Mouse (Mus musculus) ES-E14 (cell line): ENCODE results near the gene Ecm1. TPM values are rescaled to one million over a fixed set of nuclear protein-coding genes. Genes with fewer than 3 reads are reported as not detected.
"Not testable (repeated sequence)": the region's sequence is repeated elsewhere in the genome, so short reads cannot be mapped to it uniquely, and the experiment has no call there.

Source experiments
- DNase-seq: peaks from one replicate; pipeline ENCODE4 v3.0.0-alpha.2; 2013; ENCODE audit warnings: low read depth, low spot score
- H3K27ac ChIP-seq: 2 replicates; pipeline ENCODE4 v1.5.1; 2012; ENCODE audit warnings: low read depth, mild to moderate bottlenecking, low read length, moderate library complexity, mixed read lengths; ENCODE audit not compliant: poor library complexity, insufficient read depth, severe bottlenecking
- H3K36me3 ChIP-seq: 2 replicates; pipeline ENCODE4 v1.6.1; 2012; ENCODE audit warnings: mild to moderate bottlenecking, low read length, moderate library complexity, mixed read lengths; ENCODE audit not compliant: control insufficient read depth, poor library complexity, insufficient read depth, severe bottlenecking
- H3K4me1 ChIP-seq, 2 experiments: fragments of 150-350 bp in 1 of 2; sonication (generic) in 1 of 2; 2 replicates each; pipeline ENCODE4 v1.6.1; 2012; ENCODE audit warnings: low read length in 2 of 2, mild to moderate bottlenecking in 1 of 2, mixed read lengths in 1 of 2; ENCODE audit not compliant: control insufficient read depth in 2 of 2, insufficient read depth in 2 of 2, poor library complexity in 1 of 2
- H3K4me3 ChIP-seq, 2 experiments: fragments of 150-350 bp in 1 of 2; sonication (generic) in 1 of 2; 2 replicates each; pipeline ENCODE4 v1.5.1; 2012; ENCODE audit warnings: low read length in 2 of 2, low read depth in 1 of 2, mild to moderate bottlenecking in 1 of 2, mixed read lengths in 1 of 2; ENCODE audit not compliant: insufficient read depth in 1 of 2, poor library complexity in 1 of 2, severe bottlenecking in 1 of 2
- H3K9ac ChIP-seq: 2 replicates; pipeline ENCODE4 v1.6.1; 2012; ENCODE audit warnings: low read depth, mild to moderate bottlenecking, low read length, mixed read lengths; ENCODE audit not compliant: poor library complexity, insufficient read depth, severe bottlenecking
- H3K9me3 ChIP-seq: fragments of 150-350 bp; sonication (generic); 2 replicates; pipeline ENCODE4 v1.6.1; 2012; ENCODE audit warnings: low read depth, mild to moderate bottlenecking, low read length; ENCODE audit not compliant: control insufficient read depth, insufficient read depth
- CHD2 ChIP-seq: IDR thresholded peaks from 2 replicates; pipeline ENCODE4 v1.6.1; 2014; ENCODE audit warnings: mild to moderate bottlenecking, low read depth, low read length, inconsistent platforms
- HCFC1 ChIP-seq: IDR thresholded peaks from 2 replicates; pipeline ENCODE4 v1.6.1; 2012; ENCODE audit warnings: low read length, inconsistent platforms, borderline replicate concordance; ENCODE audit not compliant: insufficient read depth
- MAFK ChIP-seq: IDR thresholded peaks from 2 replicates; pipeline ENCODE4 v1.6.1; 2014; ENCODE audit warnings: mild to moderate bottlenecking, low read depth, low read length, inconsistent platforms; ENCODE audit not compliant: insufficient read depth
- ZC3H11A ChIP-seq: IDR thresholded peaks from 2 replicates; pipeline ENCODE4 v1.6.1; 2012; ENCODE audit warnings: low read depth, mild to moderate bottlenecking, inconsistent platforms, low read length, borderline replicate concordance
- ZNF384 ChIP-seq: IDR thresholded peaks from 2 replicates; pipeline ENCODE4 v1.6.1; 2012; ENCODE audit warnings: low read depth, low read length, inconsistent platforms
- in situ Hi-C, 2 experiments: fragments of 600-800 bp; cut with MboI; formaldehyde crosslinking; loops; one replicate each; pipeline ENCODE4 v1.15.1; 2025; ENCODE audit warnings: low sequenced_read_pairs in 2 of 2, inconsistent platforms in 1 of 2; ENCODE audit not compliant: unreplicated experiment in 2 of 2
- total RNA-seq: library from RNA; depleted of rRNA; stranded (reverse); fragments of 300-350 nt; gene quantifications from 2 replicates; pipeline ENCODE4 v1.2.3, GENCODE M21; 2012

Gene Ecm1
- total RNA-seq, 1 experiment, result 13.4 TPM

GRCm38 (mm10) chr3:95695796-95696195, 43.6 kb downstream of the Ecm1 start:
- no peaks in the 10 kb centered on the region for H3K9me3 ChIP-seq
- H3K4me1 ChIP-seq, result peaks cover 0 to 11% of the 10 kb centered on the region in 2 experiments; a peak in 3 of 4 replicates
- H3K4me3 ChIP-seq, result no peak overlapping the region
- H3K36me3 ChIP-seq, result no peaks in the 10 kb centered on the region
- H3K27ac ChIP-seq, result no peak overlapping the region
- H3K9ac ChIP-seq, result no peak overlapping the region
- no peak for DNase-seq
- TF ChIP-seq ZC3H11A, result no peak
- TF ChIP-seq ZNF384, result no peak
- no peak for TF ChIP-seq HCFC1
- TF ChIP-seq CHD2, result no peak
- no peak for TF ChIP-seq MAFK
- in situ Hi-C loops, result no loop called here

DNA sequence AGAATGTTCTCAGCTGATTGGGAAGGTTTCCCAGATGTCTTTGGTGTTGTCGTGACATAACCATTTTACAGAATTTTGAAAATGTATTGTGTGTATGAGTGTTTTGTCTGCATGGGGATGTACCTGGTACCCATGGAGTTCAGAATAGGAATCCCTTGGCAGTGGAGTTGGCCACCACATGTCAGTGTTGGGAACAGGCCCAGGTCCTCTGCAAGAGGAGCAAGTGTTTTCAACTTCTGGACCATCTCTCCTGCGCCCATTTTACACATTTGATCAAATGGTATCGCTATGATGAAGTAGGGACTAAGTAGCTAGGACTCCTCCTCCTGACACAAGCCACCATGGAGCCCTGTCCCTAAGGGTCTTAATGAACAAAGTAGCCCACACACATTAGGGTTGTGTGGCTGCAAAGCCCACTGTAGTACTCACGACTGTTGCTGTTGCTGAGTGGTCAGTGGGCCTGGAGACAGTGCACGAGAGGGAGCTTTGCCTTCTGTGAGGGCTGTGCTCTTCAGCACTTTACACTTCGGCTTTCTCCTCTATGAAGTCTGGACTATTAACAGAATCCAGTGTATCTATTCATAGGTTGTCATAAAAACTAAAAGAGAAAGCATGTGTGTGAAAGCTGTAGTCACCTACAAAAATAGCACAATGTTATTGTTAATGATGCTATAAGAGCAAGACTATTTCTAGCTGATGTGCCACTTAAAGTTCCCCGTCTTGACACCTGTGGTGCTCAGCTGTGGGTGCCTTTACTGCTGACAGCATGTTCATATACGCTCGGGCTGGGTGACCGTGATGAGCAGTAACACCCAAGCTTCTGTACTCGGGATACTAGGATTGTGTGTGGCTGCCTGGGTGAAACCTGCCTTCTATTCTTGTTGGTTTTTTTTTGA, 44.3 kb downstream of the Ecm1 start:
- H3K27ac ChIP-seq, result no peak overlapping the region
- no peak for DNase-seq
- H3K4me1 ChIP-seq, result peaks cover 0 to 4% of the 10 kb centered on the region in 2 experiments; a peak in 2 of 4 replicates
- H3K9me3 ChIP-seq, result no peaks in the 10 kb centered on the region
- TF ChIP-seq MAFK, result no peak
- TF ChIP-seq ZC3H11A, result no peak
- no peak for TF ChIP-seq HCFC1
- TF ChIP-seq CHD2, result no peak
- TF ChIP-seq ZNF384, result no peak
- H3K4me3 ChIP-seq, result no peak overlapping the region
- in situ Hi-C loops, result no loop called here
- no peaks in the 10 kb centered on the region for H3K36me3 ChIP-seq
- H3K9ac ChIP-seq, result no peak overlapping the region

GRCm38 (mm10) chr3:95693821-95694807, 45.3 kb downstream of the Ecm1 start:
- no peak for DNase-seq
- Histone ChIP-seq H3K4me3 (no peak overlapping the region), H3K36me3 (no peaks in the 10 kb centered on the region), H3K9ac (no peak overlapping the region), H3K4me1 (peaks cover 2 to 3% of the 10 kb centered on the region in 2 experiments; a peak in 1 of 4 replicates), H3K27ac (no peak overlapping the region), H3K9me3 (no peaks in the 10 kb centered on the region)
- TF ChIP-seq HCFC1, result no peak
- no peak for TF ChIP-seq ZC3H11A
- TF ChIP-seq CHD2, result no peak
- TF ChIP-seq ZNF384, result no peak
- no peak for TF ChIP-seq MAFK
- in situ Hi-C loops, result no loop called here

DNA sequence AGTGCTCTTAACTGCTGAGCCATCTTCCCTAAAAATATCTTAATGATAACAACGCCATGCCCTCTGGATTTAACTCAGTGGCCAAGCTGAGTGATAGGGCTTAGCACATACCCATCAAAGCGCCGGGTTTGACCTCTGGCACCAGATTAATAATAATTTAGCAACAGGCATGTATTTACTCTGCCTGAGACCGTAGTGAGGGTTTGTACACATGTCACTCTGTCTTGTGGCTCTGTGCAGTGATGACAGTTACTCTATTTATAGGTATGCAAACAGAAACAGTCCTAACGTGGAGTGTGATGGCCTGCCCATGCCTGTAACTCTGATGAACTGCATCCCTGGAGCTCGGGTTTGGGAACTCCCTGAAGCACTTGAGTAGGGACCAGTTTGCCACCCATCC, 46.7 kb downstream of the Ecm1 start:
- Histone ChIP-seq H3K9me3 (no peaks in the 10 kb centered on the region), H3K27ac (no peak overlapping the region), H3K36me3 (no peaks in the 10 kb centered on the region), H3K4me3 (no peak overlapping the region), H3K9ac (no peak overlapping the region), H3K4me1 (peaks cover 2 to 5% of the 10 kb centered on the region in 2 experiments; a peak in 1 of 4 replicates)
- in situ Hi-C loops, result no loop called here
- no peak for DNase-seq
- TF ChIP-seq ZNF384 (no peak), CHD2 (no peak)

- H3K9me3 ChIP-seq, DNase-seq, H3K9ac ChIP-seq, H3K36me3 ChIP-seq, H3K27ac ChIP-seq, in situ Hi-C loops, H3K4me3 ChIP-seq: not testable (repeated sequence)
- peaks cover 3 to 13% of the 10 kb centered on the region in 2 experiments; a peak in 1 of 4 replicates for H3K4me1 ChIP-seq
Observed at GRCm38 (mm10) chr3:95690552-95690951, 48.8 kb downstream of the Ecm1 start.
